Mouse (Mus musculus) kidney, adult 2 months (tissue): ENCODE results near the gene Dennd4a.
A peak's percentile ranks its signal among the peaks of the same experiment; 100 is the strongest.

Source experiments
- CTCF ChIP-seq: fragments of 200-500 bp; conservative IDR thresholded peaks from 2 replicates; pipeline ENCODE4 v1.5.1; 2011; ENCODE audit warnings: low read depth, mild to moderate bottlenecking, control low read depth, low read length, moderate library complexity, mixed read lengths; ENCODE audit not compliant: insufficient read depth, insufficient read length
- POLR2A ChIP-seq: fragments of 200-500 bp; IDR thresholded peaks from one replicate; pipeline ENCODE4 v1.6.1; 2011; ENCODE audit warnings: low read depth, low read length, control low read depth

- no peak for TF ChIP-seq POLR2A
- peak; percentile 31; the same call in 1 of the 2 replicates for TF ChIP-seq CTCF
These were observed 51.5 kb downstream of the Dennd4a start for GRCm38 (mm10) chr9:64862687-64863086.
